Mouse (Mus musculus) CH12.LX (cell line): Measurements from ENCODE around the gene St8sia1.

ENCODE experiments used
- BHLHE40 ChIP-seq: IDR thresholded peaks from 2 replicates; pipeline ENCODE4 v1.6.1; 2011; ENCODE audit warnings: mild to moderate bottlenecking, low read depth, low read length, improper control_type of control experiment
- CHD2 ChIP-seq: IDR thresholded peaks from 2 replicates; pipeline ENCODE4 v1.6.1; 2011; ENCODE audit warnings: low read length, improper control_type of control experiment
- CTCF ChIP-seq, 2 experiments: IDR thresholded peaks in 1 of 2; conservative IDR thresholded peaks in 1 of 2; 2 replicates each; pipeline ENCODE4 v1.5.1; 2011 to 2012; ENCODE audit warnings: low read depth in 2 of 2, low read length in 2 of 2, improper control_type of control experiment in 1 of 2, inconsistent platforms in 1 of 2, mild to moderate bottlenecking in 1 of 2, moderate library complexity in 1 of 2
- EP300 ChIP-seq: IDR thresholded peaks from 2 replicates; pipeline ENCODE4 v1.6.1; 2011; ENCODE audit warnings: low read length, improper control_type of control experiment
- GABPA ChIP-seq: IDR thresholded peaks from 2 replicates; pipeline ENCODE4 v1.6.1; 2012; ENCODE audit warnings: low read depth, low read length, improper control_type of control experiment, inconsistent platforms; ENCODE audit not compliant: insufficient replicate concordance
- JUND ChIP-seq: conservative IDR thresholded peaks from 2 replicates; pipeline ENCODE4 v1.6.1; 2011; ENCODE audit warnings: low read depth, low read length, improper control_type of control experiment
- MAFK ChIP-seq: IDR thresholded peaks from 2 replicates; pipeline ENCODE4 v1.6.1; 2011; ENCODE audit warnings: low read length, improper control_type of control experiment; ENCODE audit not compliant: insufficient replicate concordance
- MAX ChIP-seq: IDR thresholded peaks from 2 replicates; pipeline ENCODE4 v1.6.1; 2011; ENCODE audit warnings: low read length, improper control_type of control experiment
- MEF2A ChIP-seq: IDR thresholded peaks from 2 replicates; pipeline ENCODE4 v1.6.1; 2014; ENCODE audit warnings: low read depth, mild to moderate bottlenecking, inconsistent platforms, low read length, improper control_type of control experiment, borderline replicate concordance
- POLR2A ChIP-seq: IDR thresholded peaks from 2 replicates; pipeline ENCODE4 v1.6.1; 2011; ENCODE audit warnings: low read depth, mild to moderate bottlenecking, improper control_type of control experiment, low read length
- RAD21 ChIP-seq: IDR thresholded peaks from 2 replicates; pipeline ENCODE4 v1.6.1; 2011; ENCODE audit warnings: low read depth, mild to moderate bottlenecking, low read length, improper control_type of control experiment, moderate library complexity
- TCF12 ChIP-seq: IDR thresholded peaks from 2 replicates; pipeline ENCODE4 v1.6.1; 2014; ENCODE audit warnings: low read depth, mild to moderate bottlenecking, inconsistent platforms, low read length, improper control_type of control experiment

DNA sequence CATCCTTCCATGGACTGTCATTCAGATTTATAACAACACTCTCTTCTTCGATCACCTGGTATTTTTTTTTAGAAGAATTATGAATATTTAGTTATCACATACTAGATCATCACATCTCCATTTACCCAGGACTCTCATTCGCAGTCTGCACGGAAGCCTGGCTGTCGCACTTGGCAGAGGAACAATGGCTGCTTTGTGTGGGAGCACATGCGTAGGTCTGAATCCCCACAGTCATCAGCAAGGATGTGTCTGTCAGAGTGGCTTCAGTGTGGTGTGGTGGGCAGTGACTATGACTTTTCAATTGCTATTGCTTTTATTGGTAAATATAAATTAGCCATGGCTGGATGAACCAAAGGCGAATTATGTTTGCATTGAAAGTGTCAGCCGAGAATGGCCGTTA, 23.2 kb downstream of the St8sia1 start:
- no peak for TF ChIP-seq CTCF (conservative IDR thresholded peaks at IDR 0.05 in 1 of 2, IDR thresholded peaks at IDR 0.05 in 1 of 2; ENCODE audit: low read depth in 2 of 2, low read length in 2 of 2)
- TF ChIP-seq BHLHE40 = no peak
- no peak for TF ChIP-seq EP300
- no peak for TF ChIP-seq MEF2A
- TF ChIP-seq MAX = no peak
- no peak for TF ChIP-seq GABPA
- TF ChIP-seq CHD2 = no peak
- no peak for TF ChIP-seq MAFK
- TF ChIP-seq JUND = no peak
- TF ChIP-seq POLR2A = no peak
- no peak for TF ChIP-seq RAD21
- TF ChIP-seq TCF12 = no peak
